Mouse (Mus musculus) large intestine, adult 2 months (tissue): ENCODE data around the gene Jazf1. TPM values are rescaled to one million over a fixed set of nuclear protein-coding genes. Genes with fewer than 3 reads are reported as not detected.

ENCODE experiments used
- DNase-seq: peaks from one replicate; pipeline ENCODE4 v3.0.0-alpha.2; 2012; ENCODE audit warnings: low read depth, low spot score
- WGBS: fragments of 180-500 bp; shearing (Covaris S2); methylation state at CpG from one replicate; pipeline ENCODE4 v1.1.7; 2018; 5-methylcytosine and 5-hydroxymethylcytosine counted together
- polyA plus RNA-seq: library from polyadenylated mRNA; depleted of rRNA; stranded (reverse); fragments of >200 nt; gene quantifications from 2 replicates; pipeline ENCODE4 v1.2.3, GENCODE M21; 2012

Jazf1 gene
- polyA plus RNA-seq, 1 experiment = 0.66 TPM

DNA sequence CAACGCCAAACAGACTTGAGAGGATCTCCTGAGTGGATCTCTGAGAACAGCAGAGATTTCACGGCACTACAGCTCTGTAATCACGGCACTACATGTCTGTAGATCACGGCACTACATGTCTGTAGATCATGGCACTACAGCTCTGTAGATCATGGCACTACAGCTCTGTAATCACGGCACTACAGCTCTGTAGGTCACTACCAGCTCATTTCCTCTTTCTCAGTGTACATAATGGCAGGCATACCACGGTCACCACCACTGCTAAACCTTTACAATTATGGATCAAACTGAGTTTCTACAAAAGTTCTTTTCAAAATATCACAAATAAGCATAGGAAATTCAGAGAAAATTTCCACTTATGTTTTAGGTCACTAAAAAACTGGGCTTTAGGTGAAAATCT, 147.7 kb downstream of the Jazf1 start:
- no peak for DNase-seq
- WGBS = 74% methylated on average over 6 of the region's 6 CpGs

DNA sequence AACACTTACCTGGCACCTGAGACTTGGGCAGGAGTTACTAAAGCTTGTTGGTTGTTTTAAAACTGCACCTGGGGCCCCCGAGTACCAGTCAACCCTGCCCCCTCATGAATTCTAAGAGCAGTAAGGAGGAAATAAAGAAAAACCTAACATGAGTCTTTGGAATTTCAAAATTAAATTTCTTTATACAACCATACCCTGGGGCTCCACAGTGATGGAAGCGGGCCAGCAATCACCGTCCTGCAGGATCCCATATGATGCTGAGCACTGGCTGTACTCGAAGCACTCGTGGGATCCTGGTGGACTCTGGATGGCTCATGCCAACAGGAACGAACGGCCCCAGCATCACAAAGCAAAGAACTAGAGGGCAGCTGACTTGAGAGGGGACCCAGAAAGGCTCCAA, 149.0 kb downstream of the Jazf1 start:
- WGBS = 70% methylated on average over 7 of the region's 7 CpGs
- DNase-seq = no peak

DNA sequence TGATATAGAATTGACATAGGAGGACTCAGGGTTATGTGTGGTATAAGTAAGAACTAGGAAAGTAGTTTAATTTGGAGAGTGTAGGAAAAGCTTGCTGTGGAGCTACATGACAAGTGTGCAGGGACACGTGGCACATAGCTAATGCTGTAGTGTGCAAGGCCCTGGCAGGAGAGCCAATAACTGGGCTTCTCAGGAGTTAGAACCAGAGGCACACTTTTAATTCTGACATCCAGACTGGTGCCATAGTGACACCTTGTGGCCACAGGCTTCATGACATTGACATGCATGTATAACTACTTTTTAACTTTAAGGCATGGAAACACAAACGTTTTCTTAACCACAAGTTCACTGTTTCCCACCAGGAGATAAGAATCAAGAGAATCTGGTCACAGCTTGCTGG, 149.5 kb downstream of the Jazf1 start:
- WGBS = 1% methylated on average over 2 of the region's 2 CpGs
- peak; percentile 35 for DNase-seq

DNA sequence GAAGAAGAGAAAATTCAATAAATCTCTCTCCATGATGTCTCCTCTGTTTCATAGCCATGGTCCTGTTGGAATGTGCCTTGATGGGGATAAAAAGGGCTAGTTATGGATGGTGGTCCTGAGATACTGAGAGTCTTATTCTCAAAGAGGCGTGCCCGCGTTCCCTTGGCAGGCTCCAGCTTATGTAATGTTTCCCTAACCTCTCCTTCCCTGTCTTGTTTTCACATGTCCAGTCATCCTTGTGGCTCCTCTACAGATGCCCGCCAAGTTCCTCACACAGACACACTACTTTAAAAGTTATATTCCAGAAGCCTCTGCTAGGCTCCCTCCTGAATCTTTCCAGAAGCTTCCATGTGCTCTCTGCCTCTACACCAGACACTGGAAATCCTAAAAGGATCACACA, 151.0 kb downstream of the Jazf1 start:
- DNase-seq = no peak
- 94% methylated on average over 4 of the region's 4 CpGs for WGBS

DNA sequence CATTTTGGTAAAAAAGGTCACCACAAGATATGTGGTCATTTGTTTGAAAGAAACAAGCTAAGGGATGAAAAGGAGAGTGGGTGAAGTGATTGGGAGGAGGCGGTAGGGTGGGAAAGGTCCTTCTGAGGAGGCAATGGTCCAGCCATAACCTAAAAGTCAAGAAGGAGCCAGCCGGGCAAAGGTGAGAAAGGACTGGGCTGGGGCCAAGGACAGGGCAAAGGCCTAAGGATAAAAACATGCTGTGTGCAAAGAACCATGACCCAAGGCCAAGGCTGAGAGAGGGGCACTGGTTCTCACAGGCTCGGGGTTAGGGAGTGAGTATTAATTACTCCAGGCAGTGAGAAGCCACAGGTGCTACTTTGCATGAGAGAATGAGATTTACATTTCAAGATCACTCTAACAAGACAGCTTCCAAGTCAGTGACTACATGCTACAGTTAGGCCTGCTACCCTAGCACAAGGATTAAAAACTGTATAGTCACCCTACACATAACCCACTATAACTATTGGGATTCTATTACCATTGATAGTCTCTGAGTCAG, 151.5 kb downstream of the Jazf1 start:
- DNase-seq = no peak
- 78% methylated on average over 3 of the region's 3 CpGs for WGBS

DNA sequence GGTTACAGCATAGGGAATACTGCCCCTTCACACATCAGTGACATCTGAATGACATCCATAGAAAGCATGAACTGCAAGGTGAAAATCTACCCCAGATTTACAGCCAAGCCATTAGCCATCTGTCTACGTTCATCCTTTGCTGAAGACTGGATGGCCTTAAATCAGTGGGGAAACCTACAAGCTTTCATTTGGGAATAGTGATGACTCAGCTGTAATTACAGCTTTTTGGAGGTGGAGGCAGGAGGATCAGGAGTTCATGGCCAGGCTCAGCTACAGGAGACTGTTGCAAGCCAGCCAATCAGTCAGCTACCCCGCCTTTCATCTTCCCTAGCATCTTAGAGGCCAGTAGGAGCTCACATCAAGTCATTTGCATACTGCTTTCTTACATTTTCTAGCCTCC, 153.5 kb downstream of the Jazf1 start:
- no peak for DNase-seq
- WGBS = 80% methylated on average over 2 of the region's 2 CpGs

DNA sequence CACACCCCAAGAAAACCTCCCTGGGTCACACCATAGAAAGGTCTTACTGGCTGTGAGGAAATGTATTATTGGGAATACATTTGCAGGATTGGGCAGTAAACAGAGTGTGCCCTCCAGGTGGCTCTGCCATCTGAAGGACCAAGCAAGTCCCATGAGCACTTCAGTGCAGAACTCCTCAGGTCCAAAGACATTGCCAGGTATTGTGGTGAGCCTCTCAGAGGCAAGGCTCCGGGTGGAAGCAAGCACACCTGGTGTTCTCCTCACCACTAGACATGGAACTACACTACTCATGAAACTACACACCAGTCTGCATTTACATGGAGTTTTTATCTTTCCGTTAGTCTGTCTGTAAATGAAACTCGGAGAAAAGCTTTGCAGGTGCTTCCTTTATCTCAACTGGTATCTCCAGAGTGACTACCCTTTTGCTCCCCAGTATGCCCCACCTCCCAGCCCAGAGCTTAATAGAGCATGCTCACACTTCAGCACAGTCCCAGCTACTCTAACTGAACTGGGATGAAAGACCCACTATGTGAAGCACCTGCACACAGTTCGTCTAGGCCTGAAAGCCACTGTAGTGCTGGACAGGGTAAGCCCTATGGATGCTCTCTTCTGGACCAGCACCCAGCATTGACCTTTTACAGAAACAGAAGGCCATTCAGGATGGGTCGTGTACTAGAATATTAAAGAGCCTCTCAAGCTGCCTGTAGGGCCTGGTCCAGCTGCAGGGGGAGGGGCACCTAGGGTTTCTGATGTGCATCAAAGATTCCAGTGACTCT, 156.1 kb downstream of the Jazf1 start:
- WGBS = 67% methylated on average over 5 of the region's 5 CpGs
- no peak for DNase-seq

DNA sequence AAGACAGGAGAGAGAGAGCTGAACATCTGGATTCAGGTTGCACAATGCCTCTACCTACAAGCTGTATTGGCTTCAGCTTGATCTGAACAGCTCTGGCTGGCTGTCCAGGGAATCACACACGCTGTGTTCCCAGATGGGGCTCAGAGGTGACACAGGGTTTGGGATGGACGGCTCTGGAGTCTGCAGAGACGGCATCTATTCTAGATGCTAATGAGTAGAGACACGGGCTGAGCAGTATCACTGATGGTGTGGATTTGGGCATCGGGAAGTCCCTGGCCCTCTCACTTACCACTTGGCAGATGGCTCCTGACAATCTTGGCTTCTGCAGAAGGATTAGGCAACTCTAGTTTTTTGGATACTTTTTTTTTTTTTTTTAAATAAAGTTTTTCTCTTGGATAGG, 161.6 kb downstream of the Jazf1 start:
- no peak for DNase-seq
- WGBS = 77% methylated on average over 5 of the region's 5 CpGs

DNA sequence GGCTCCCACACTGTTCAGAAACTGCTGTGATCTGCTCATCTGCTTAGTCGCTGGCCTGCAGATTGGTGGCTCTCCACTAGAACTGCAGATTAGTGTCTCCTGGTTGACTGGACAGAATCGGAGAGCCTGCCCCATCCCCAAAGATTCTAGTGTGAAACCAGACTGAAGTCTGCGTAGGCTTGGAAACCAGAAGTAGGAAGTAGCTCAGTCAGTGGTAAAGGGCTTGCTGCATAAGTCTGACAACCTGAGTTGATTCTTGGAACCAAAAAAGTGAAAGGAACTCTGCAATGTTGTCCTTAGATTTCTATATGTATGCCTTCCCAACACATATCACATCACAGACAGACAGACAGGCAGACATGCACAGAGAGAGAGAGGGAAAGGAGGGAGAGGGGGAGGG, 163.3 kb downstream of the Jazf1 start:
- no peak for DNase-seq
- WGBS = 74% methylated on average over 3 of the region's 3 CpGs

DNA sequence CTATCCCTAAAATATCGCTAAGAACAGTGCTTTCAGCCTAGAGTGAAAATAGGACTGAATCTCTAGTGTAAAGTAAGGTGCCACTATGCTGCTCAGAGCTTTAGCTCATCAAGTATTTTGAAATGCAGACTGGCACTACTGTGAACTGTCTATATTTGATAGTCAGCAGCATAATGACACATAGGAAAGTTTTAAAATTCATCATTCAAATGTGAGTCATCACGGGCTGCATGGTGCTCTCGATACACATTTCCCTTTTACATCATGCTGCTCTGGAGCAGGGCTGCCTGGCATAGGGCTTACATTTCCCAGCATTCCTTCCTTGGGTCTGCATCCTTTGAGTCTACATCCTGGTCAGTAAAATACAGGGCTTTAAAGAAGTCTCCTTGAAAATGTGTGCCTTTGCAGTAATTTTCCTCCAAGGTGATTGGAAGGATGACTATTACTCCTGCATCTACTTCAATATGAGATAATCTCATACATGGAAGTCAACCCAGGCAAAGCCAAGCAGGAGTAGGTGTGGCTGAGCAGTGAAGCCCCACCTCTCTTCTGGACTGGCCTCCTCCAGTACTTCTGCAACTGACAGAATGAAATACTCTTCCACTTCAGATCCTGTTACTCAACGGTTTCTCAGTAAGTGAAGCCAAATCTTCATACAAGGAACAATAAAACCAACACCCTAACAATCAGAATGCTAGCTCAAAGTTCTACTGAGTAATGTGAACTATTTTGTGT, 165.0 kb downstream of the Jazf1 start:
- 60% methylated on average over 4 of the region's 4 CpGs for WGBS

DNA sequence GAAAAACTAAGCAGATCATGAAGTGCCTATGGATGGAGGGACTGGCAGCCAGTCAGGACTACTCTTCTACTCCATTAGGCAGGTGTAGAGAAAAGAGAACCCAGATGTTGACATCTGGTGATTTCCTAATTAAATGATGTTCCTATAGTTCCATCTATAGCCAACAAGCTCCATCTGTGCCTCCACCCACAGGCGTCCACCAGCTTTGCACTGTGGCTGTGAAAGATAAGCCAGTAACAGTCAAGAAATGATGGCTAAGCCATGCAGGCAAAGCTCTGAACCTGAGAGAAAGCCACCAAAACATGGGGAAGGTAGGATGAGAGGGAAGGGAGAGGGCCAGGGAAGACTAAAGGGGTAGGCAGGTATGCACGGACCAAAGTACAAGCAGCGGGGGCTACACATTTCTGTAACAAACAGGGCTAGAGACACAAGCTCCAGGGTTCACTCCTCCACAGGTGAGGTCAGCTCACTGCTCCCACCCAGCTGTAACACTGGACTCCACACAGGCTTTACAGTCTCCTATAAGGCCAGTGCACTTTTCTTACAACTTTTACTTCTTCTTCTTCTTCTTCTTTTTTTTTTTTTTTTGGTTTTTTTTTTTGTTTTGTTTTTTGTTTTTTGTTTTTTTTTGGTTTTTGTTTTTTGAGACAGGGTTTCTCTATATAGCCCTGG, 168.7 kb downstream of the Jazf1 start:
- 93% methylated on average over 3 of the region's 3 CpGs for WGBS

More for the DNA sequence above, 165.0 kb downstream of the Jazf1 start:
- DNase-seq = no peak

DNA sequence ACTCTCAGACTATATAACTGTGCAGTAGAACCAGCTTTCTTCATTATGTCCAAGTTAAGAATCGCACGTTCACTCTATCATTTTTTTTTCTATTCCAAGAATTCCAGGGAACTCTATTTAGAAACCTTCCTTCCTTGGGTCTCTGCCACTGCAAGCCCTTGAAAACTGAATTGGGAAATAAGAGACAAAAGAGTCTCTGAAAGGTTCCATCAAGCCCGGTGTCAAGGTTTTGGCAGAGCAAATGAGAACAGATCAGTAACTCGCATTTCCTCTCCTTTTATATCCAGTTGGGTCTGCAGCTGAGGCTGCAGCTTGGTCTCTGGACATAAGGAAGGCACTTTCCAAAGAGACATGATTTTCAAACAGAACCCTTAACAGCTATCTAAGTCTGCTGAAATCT, 173.4 kb downstream of the Jazf1 start:
- 78% methylated on average over 4 of the region's 4 CpGs for WGBS
- no peak for DNase-seq

More for the DNA sequence above, 168.7 kb downstream of the Jazf1 start:
- no peak for DNase-seq

DNA sequence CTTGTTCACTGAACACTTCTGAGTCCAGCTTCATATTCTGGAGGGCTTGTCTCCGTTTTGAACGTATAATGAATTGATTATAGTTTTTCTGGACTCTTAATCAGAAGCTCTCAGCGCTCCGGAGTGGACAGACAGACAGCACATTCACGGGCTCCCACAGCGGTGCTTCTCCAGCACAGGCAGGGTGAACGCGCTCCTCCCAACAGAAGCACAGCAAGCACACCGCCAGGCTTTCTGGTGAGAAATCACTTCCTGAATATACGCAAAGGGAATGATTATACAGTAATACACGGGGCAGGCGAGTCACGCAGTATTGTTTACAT, 174.0 kb downstream of the Jazf1 start:
- DNase-seq = no peak
- WGBS = 61% methylated on average over 13 of the region's 13 CpGs

DNA sequence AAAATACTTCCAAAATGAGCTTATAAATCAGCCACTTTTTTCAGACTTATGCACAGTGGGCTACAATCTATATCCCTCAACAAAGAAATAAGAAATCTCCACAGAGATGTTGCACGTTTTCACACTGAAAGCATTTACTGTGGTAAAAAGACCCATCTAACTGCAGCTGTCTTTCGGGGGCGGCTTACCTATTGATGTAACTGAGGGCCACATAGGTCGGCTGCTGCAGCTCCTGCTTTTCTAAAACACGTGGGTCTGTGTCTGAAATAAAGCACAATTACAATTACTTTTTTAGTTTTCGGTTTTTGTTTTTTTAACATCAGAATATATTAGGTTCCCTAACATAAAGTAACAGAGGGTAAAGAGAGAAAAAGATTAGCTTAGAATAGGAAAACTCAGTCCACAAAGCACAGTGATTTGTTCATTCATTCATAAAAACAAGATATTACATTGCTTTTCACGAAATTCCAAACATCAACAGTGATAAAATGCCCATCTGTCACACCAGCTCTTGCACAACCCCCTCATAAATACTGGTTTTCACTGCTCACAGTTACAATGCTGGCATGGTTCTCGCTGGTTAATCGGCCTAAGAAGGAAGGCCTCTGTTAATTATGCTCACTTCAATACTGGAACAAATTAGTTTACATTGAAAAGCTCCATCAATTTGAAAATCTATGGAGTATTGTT, 174.5 kb downstream of the Jazf1 start:
- no peak for DNase-seq
- WGBS = 62% methylated on average over 9 of the region's 9 CpGs

DNA sequence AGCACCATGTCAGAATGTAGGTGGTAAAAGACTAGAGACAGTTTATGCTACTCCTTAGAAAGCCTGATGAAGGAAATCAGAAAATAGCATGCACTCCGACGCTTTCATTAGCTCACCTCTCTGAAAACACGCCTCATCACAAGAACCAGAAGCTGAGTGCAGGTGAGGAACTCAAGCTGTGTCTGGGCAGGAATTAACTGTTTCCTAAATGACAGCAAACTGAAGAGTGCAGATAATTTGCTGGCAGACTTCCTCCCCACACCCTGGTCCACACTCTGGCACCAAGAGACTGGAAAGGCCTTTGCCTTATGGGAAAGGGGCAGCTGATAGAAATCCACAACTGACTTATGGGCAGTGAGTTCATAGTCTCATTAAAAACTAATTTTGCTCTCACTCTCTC, 175.5 kb downstream of the Jazf1 start:
- DNase-seq = no peak
- WGBS = 87% methylated on average over 3 of the region's 3 CpGs

DNA sequence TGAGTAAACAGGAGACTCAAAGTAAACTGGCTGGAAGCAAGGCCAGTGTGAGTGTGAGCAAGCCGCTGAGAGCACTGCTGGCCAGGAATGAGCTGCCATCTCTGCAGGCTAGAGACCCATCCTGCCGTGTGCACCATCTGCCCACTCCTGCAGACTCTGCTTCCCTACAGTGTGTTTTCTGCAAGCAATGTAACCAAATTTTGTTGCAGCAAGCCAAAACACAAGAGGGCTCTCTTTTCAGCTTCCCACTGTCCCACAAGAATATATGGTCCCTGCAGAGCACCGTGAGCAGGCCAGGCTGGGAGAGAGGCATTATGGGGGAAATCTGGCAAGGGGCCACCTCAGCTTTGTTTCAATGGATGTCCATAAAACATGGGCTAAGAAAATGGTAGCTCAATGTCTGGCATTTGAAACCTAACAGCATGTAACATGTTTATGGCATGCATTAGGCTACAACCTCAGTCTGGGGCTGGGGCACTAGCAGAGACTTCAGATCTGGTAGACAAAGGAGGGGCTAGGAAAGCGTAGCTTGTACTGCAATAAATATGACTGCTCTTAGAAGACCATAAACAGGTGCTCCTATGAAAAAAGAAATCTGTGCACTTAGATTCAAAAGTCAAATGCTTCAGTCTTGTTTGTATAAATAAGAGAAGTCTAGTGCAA, 180.8 kb downstream of the Jazf1 start:
- 63% methylated on average over 4 of the region's 4 CpGs for WGBS
- DNase-seq = no peak

DNA sequence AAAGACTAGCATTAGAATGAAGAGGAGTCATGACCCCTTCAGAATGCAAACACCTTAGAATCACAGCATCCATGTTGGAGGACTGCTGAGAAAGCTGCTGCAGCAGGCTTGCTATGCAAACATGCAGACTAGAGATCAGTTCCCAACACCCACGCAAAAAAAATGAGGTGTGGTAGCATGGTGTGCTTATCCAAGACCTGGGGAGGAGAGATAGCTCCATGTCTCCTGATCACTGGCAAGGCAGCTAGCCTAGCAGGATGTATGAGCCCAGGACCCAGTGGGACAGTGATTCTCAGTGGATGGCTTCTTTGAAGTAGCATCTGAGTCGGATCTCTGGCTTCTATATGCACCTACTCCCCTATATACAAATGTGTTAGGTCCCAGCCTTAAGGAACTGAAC, 184.7 kb downstream of the Jazf1 start:
- WGBS = 55% methylated on average over 2 of the region's 2 CpGs
- DNase-seq = no peak

DNA sequence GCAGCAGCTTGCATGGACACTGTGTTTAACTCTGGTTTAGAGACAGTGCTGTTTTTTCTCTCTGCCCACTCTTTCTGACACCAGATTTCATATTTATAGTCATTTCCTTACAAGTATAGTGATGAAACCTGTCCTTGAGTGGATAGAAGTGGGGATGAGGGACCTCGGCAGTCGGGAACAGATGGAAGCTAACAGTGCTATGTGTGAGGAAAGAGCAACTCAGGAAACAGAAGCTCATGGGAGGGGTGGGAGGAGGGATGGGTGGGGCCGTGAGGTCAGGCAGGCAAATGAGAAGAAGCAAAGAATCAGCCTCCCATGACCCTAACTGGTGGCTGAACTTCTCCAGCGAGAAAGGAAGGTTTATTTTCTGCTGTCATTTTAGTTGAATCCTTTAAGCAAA, 191.3 kb downstream of the Jazf1 start:
- no peak for DNase-seq
- 29% methylated on average over 4 of the region's 4 CpGs for WGBS

DNA sequence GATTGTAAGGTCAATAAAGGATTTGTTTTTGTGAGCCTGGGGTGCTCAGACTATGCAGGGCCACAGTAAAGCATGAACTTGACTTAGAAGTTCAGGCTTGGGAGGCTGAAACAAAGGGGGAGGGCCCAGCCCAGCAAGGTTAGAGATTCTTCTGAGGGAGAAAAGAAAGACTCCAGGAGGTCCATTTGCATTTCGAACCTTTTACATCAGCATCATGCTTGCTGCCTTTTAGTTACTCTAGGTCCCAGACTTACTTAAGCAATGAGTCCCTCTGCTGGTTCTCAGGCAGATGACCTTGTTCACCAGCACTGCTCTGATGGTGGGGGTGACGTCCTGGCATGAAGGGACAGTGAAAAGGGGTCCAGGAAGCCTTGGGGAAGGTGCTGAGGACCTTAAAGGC, 197.1 kb downstream of the Jazf1 start:
- no peak for DNase-seq
- WGBS = 47% methylated on average over 2 of the region's 2 CpGs

DNA sequence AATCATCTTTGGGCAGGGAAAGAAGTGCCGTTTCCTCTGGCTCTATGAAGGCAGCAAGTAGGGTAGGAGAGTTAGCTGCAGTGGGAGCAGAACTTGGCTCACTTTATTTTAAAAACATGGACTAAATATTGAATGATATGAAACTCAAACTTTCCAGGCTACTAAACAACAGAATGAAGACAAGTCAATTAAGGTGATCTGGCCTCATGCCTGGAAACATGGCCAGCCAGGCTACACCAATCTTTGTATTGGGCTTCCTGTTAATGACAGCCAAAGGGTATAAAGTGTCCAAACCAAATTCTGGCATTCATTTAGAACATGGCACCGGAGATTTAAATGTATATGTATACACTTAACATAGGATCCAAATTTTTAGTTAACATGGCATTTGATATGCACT, 199.2 kb downstream of the Jazf1 start:
- no peak for DNase-seq
- WGBS = 70% methylated on average over 2 of the region's 2 CpGs
